Mouse (Mus musculus) G1E-ER4 (cell line): ENCODE measurements around the gene Dhrs3. TPM values are rescaled to one million over a fixed set of nuclear protein-coding genes. Genes with fewer than 3 reads are reported as not detected.

ENCODE experiments used
- GATA1 ChIP-seq: IDR thresholded peaks from one replicate; pipeline ENCODE4 v1.8.0; 2012; ENCODE audit warnings: low read length, inconsistent platforms
- polyA plus RNA-seq: library from polyadenylated mRNA; stranded (reverse); fragments of >175 nt; gene quantifications from 2 replicates; pipeline ENCODE4 v1.2.3, GENCODE M21; 2012

Gene Dhrs3
- polyA plus RNA-seq, 1 experiment, result 0.27 TPM

- no peak for TF ChIP-seq GATA1
Observed at GRCm38 (mm10) chr4:144972948-144973720, 80.5 kb downstream of the Dhrs3 start.

GRCm38 (mm10) chr4:144974458-144974857 is 81.8 kb downstream of the Dhrs3 start:
- no peak for TF ChIP-seq GATA1

GRCm38 (mm10) chr4:144975505-144975904 is 82.9 kb downstream of the Dhrs3 start:
- TF ChIP-seq GATA1, result no peak

GRCm38 (mm10) chr4:144977057-144977456 is 84.4 kb downstream of the Dhrs3 start:
- TF ChIP-seq GATA1, result no peak

Other genes starting within 250 kb of the Dhrs3 start
- gene Gm436, start 206.5 kb upstream of the Dhrs3 start, polyA plus RNA-seq, result not detected in 2 replicates
- not detected in 2 replicates for gene Gm13178, start 171.4 kb upstream of the Dhrs3 start, polyA plus RNA-seq
- gene Gm438, start 106.2 kb upstream of the Dhrs3 start, polyA plus RNA-seq, result not detected in 2 replicates